Mouse (Mus musculus) spleen, adult 2 months (tissue): ENCODE data around the gene Chka.

Experiments
- CTCF ChIP-seq: fragments of 200-500 bp; IDR thresholded peaks from 2 replicates; pipeline ENCODE4 v1.5.1; 2011; ENCODE audit warnings: mild to moderate bottlenecking, inconsistent platforms; ENCODE audit not compliant: insufficient read depth, insufficient read length, insufficient replicate concordance; ENCODE audit errors: extremely low read depth
- POLR2A ChIP-seq: fragments of 200-500 bp; IDR thresholded peaks from 2 replicates; pipeline ENCODE4 v1.6.1; 2011; ENCODE audit warnings: low read depth, low read length, inconsistent platforms

- TF ChIP-seq CTCF, result no peak
- TF ChIP-seq POLR2A, result no peak
These were observed 48.0 kb downstream of the Chka start for GRCm38 (mm10) chr19:3899618-3900017.
